Mouse (Mus musculus) heart, adult 8-10 months (tissue): ENCODE measurements around the gene Crygn. TPM values are rescaled to one million over a fixed set of nuclear protein-coding genes. Genes with fewer than 3 reads are reported as not detected.
"Not testable (repeated sequence)": the region's sequence is repeated elsewhere in the genome, so short reads cannot be mapped to it uniquely, and the experiment has no call there.

Experiments
- DNase-seq: peaks from one replicate; pipeline ENCODE4 v3.0.0; 2022; ENCODE audit warnings: low spot score
- total RNA-seq, 4 experiments: library from RNA; stranded (reverse); gene quantifications; 2 replicates each; pipeline ENCODE4 v1.2.4; 2022

Gene Crygn
- total RNA-seq: not detected

DNA sequence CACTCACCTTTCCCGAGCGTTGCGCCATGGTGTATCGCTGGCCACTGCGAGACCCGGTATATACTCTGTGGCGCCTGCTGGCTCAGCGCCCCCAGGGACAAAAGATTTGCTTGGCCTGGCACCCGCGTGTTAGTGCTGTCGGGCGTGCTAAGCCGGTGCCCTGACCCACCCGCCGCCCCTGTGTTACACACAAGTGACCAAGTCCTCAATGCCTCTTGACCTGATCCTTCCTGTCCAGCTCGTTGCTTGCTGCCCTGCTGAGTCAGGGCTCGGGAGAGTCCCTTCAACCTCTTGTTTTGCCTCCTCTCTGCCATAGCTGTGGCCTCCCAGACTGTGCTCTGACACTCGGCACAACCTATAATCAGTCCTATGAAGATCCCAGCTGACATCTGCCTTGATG lies at the start of gene Crygn:
Crygn (minus strand) TSS at position 193 of the 400 bp plus-strand sequence.
- DNase-seq: no peak

DNA sequence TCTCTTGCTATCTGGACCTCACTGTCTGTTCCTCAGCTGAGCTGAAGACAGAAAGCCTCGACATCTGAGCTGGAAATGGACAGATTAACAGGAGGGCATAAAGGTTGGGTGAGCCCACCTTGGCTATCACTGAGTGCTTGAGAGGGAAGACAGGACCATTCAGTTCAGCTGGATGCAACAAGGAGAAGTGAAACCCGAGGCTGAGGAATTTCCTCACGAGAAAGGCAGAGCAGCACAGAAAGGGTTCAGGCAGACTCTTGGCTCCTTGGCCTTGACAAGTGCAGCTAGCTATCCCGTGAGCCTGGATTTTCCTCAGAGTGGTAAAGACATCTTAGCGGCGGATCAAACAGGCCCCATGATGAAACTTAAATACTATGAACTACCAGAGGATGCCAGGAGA lies 47.4 kb upstream of the Crygn start:
- no peak for DNase-seq

DNA sequence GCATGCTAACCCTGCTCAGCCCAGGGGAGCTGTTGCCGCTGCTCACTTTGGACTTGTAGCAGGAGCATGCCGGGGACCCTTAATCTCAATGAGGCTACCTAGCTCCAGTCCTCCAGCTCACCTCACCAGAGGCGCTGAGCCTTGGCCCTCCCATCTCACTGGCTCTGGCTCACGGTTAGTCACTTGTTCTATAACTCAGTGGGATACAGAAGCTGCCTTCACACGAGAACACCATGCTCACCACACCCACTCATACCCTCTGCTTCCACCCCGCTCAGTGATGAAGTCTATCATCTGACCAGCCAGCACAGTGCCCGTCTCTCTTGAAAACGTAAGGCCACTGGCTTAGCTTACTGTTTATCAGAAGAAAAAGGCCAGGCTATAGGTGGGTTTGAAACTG lies 46.9 kb upstream of the Crygn start:
- DNase-seq: no peak

DNA sequence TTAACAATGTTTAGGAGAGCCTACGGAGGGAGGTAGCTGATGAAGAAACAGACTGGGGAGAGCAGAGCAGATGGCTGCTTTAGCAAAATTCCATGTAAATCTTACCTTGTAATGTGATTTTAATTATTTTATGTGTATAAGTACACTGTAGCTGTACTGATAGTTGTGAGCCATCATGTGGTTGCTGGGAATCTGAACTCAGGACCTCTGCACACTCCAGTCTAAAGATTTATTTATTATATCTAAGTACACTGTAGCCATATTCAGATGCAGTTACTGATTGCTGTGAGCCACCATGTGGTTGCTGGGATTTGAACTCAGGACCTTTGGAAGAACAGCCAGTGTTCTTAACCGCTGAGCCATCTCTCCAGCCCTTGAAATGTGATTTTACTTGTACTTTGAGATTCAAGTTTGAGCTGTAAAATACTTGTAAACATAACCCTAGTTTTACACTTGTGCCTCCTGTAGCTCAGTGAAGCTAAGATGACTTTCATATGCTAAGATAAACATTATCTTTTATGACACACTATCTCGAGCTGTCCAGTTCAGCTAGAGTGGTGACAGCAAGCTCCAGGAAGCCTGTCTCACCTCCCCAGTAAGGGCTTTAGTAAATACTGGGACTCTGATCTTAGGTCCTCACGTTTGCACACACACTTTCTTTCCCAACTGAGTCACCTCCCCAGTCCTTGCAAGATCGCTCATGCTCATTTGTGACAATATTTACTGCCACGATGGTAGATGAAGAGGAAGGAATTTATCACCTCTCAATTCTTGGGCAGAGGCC lies 44.2 kb upstream of the Crygn start:
- DNase-seq: no peak

DNA sequence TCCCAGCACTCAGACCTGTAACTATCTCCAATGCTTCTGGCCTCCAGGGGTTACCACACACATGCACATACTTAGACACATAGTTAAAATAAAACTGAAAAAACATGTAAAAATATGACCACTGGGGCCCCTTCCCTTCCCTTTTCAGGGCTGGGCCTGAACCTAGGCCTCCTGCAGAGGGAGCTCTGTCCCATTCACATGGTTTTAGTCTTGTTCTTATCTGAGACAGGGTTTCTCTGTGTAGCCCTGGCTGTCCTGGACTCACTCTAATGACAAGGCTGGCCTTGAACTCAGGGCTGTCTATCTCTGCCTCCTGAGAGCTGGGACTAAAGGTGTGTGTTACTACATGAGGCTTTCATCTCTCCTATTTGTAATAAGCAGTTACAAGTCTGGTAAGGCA lies 42.6 kb upstream of the Crygn start:
- no peak for DNase-seq

DNA sequence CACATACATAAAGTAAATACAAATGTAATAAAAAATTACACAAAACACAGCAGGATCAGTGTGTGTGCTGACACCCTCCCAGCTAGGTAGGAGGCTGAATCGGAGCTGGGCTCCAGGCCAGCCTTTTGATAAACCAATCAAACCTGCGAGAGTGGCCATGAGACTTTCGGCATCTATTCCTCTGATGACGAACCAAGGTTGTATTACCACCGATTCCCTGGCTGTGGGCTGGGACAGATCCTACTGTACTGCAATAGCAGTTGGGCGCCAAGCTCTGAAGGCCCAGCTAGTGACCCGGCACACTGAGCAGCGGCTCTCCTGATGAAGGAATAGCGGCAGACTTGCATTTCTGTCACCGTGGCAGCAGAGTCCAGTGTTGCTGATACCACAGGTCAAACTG lies 40.8 kb upstream of the Crygn start:
- DNase-seq: no peak

DNA sequence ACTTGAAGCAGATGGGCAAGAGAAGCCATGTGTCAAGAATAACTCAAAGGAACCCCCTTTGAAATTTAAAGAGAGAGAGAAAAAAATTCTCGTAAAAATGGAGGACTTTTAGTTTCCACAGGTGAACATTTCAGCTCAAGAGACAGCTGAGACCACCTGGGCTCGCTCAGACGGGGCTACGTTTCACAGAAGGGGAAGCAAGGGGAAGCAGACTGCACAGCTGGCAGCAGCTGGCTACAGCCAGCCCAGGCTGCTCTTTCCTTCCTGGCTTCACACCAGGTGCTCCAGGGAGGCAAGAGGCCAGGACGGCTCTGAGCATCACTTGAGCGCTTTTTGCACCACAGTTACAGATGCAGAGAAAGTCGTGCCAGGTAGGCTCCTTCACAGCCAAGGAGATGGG lies 40.0 kb upstream of the Crygn start:
- DNase-seq: no peak

DNA sequence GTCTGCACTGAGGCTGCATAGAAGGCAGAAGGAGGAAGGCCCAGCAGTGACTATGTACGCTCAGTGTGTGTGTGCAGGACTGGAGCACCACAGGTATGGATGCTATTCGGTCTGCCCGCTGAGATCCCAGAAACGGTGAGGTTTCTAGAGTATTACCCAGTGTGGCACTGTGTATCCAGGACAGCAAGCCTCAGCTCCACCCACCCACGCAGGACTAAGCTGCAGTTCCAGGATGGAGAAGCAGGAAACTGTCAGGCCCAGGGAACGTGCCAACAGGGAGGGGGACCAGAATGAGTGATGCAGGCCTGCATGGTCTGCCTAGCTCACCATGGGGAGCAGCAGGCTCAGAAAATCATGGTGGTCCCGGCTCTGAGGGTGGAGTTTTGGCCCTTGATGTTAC lies 35.2 kb upstream of the Crygn start:
- no peak for DNase-seq

DNA sequence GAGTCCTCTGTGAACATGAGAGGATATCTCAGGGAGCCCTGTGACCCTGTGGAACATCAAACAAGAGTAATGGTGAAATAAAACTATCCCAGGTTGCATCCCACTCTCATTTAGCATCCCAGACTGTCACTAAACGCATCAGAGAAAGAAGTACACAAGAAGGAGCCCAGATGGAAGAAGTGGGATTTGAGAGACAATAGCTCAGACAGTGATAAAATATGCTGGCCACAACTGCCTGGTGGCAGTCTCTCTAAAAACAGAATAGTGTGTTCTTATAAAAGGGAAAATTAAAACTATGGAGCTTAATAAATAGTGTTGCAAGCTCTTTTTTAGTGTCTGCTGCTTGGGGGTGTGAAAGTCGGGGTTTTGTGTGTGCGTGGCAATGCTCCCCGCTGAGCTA lies 25.1 kb upstream of the Crygn start:
- no peak for DNase-seq

DNA sequence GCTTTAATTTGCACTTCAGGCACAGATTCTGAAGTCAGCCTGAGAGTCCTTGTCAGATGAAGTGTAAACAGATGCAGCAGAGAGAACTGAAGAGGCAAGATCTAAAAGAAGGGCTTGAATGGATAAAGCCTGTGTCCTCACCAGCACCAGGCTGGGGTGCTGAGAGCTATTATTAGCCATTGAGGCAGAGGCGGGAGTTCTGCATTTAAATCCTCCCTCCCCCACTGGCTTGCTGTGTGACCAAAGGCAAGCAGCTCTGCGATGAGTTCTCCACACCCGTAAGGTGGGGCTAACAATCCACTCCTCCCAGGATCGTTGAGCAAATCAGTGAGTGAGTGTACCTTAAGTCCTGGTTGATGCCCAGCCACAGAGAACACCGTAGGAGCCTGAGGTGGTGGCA lies 23.2 kb upstream of the Crygn start:
- no peak for DNase-seq

DNA sequence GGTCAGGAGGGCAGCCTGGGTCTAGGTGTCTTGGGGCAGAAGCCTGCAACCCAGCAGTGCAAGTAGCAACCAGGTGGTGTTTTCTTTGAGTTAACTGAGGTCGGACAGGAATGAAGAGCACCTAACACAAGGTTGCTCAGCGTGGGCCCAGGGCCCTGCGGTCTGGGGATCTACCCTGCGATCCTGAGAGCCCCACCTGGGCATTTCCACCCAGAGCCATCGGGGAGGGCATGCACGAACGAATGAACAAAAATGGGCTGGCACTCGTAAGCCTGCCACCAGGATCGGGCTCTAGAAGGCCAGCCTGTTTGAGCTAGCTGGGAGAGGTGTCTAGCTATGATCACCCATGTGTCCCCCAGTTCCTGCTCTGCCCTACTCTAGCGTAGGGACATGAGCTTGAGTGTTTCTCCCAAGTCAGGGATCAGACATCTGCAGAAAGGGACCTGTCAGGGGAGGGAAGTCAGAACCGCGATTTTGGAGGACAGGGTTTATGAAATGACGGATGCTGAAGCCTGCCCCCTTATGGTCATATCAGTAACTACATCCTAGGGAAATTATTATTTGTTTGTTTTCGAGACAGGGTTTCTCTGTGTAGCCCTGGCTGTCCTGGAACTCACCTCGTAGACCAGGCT lies 22.2 kb upstream of the Crygn start:
- peak; percentile 49 for DNase-seq

DNA sequence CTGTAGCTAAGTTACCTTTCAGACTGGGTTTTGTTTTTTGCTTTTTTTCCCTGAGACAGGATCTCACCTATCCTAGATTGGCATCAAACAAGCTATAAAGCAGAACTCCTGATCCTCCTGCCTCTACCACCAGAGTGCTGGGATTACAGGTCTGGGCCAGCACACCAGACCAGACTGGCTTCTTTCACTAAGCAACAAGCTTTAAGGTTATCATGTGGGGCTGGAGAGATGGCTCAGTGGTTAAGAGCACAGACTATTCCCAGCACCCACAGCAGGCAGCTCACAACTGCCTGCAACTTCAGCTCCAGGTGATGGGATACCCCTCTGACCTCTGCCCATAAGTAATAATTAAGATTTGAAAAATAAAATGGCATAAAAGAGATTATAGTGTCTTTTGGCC lies 21.5 kb upstream of the Crygn start:
- DNase-seq: no peak

DNA sequence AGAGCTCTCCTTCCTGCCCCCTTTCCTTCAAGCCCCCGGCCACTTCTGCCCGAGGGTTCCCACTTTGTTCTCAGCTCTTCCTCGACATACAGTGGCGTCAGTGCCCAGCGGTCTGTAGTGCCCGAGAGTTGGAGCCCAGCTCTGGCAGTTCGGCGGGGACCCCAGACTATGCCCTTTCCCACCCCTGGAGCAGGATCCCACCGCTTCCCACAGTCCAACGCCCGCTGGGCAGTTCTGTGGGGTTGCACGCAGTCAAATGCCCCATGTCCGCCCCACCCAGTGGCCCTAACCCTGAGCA lies 21.0 kb upstream of the Crygn start:
- no peak for DNase-seq

DNA sequence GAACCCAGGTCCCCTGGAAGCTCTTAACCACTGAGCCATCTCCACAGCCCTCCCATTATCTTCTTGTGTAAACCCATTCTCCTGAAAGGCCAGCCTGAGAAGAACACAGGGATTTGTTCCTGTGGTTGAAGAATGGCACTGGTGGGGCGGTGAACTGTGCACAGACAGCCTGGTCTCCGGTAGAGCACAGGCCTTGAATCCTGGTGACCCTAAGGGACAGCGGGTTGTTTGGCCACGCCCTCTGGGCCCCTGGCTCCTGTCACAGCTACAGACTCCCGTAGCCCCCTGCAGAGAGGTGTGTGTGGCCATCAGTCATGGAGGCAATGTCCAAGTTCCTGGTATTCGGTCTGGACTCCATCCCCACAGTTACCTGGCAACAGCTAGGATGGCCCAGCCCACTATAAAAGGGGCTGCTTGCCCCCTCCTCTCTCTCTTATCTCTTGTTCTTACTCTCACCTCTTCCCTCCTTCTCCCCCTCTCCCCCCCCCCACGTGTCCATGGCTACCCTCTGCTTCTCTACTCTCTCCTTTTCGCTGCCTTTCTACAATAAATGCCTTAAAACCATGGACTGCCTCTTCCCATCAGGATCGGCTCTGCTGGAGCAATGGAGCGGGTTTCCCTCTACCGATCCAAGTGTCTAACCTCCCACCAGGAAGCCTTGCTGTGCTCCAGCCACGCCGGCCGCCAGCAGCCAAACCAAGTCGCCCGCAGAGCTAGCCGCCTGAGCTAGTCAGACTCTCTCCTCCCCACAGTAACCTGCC lies 20.5 kb upstream of the Crygn start:
- no peak for DNase-seq

DNA sequence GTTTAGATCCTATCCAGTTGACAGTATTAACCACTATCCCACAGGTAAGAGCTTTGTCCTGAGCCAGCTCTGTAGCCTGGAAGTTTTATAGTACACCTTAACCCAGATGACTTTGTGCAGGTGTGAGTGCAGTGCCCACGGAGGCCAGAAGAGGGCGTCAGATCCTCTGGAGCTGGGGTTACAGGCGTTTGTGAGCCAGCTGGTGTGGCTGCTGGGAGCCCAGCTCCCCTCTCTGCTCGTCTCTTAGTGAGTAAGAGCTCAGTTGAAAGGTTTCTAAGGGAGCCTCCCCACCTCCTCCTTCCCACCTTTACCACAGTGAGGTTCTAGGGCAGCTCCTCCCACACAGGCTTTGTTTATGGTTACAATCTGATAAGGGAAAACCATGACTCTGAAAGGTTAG lies 18.9 kb upstream of the Crygn start:
- DNase-seq: no peak

DNA sequence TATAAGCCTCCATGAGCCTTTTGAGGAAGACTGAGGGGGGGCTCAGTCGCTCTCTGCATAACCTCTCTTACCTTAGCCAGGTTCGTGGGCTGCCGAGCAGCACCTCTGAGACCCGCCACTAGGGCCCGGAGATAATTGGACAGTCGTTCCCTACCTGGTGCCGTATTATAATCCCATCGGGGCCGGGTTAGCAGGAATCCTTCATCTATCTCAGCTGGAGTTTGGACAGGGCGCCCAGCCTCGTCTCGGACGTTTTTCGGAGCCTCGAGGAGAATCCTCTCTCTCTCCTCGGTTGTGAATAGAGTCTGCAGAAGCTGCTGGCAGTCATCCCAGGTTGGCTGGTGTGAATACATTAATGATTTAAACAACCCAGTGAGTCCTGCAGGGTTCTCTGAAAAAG lies 16.7 kb upstream of the Crygn start:
- DNase-seq: not testable (repeated sequence)

DNA sequence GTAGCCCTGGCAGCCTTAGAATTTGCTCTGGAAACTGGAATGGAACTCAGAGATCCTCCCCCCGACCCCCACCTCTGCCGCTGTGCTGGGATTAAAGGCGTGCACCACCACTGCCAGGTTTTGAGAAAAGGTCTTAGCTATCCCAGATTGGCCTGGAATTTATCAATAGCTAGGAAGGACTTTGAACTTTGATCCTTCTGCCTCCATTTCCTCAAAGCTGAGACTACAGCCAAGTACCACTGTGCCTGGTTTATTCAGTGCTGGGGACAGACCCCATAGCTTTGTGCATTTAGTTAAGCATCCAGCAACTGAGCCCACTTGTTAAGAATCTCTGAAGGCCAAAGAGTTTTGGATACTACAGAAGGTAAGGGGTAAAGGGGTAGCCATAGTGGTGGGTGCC lies 877 bp downstream of the Crygn start:
- no peak for DNase-seq

DNA sequence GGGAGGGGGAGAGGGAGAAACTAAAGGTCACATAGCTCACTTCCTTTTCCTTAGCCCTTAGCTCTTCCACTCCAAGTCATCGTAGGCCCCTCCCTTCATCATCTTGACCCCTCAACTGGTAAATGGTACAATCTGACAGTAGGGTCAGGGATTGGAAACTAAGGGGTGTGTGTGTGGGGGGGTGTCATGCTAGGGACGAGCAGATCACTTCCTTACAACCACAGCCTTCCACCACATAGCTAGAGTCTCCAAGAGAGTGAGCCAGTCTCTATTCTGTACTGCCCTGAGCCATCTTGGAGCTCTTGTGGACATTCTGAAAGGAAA lies 5.7 kb downstream of the Crygn start:
- no peak for DNase-seq

DNA sequence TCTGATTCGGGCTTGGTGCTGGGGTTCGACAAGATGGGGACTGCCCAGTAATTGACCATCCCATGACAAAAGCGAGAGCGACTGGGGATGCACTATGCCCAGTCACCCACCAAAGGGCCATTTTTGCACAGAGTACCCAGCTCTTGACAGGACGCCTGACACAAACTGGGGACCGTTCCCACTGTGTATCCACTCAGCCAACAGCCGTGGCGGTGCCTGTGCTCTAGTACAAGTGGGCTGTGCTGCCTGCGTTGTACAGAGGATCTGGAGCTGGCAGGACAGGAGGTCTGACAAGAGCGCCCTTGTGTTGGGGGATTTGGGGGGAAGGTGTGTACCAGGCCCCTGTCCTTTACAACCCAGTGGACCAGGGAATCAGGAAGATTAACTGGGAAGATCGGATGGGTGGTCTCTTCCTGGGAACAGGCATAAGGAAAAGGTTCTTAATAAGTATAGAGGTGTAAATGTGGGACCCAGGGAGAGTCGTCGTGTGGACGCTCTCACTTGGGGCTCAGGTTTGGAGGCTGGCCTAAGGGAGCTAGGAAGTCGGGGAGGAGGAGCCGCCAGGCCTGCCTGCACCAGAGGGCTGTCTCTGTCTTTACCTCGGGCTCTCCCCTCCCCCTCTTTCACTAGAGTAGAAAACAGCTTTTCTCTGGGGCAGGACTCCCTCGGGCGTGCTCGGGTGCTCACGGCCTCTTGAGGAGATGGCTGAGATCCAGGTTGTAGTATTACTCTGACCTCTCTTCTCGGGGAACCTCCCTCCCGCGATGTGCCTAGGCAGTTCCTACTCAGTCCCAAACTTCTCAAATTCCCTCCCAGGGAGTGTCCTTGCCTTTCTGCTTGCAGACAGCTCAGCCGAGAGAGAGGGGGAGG lies 6.3 kb downstream of the Crygn start:
- DNase-seq: peak; percentile 35

DNA sequence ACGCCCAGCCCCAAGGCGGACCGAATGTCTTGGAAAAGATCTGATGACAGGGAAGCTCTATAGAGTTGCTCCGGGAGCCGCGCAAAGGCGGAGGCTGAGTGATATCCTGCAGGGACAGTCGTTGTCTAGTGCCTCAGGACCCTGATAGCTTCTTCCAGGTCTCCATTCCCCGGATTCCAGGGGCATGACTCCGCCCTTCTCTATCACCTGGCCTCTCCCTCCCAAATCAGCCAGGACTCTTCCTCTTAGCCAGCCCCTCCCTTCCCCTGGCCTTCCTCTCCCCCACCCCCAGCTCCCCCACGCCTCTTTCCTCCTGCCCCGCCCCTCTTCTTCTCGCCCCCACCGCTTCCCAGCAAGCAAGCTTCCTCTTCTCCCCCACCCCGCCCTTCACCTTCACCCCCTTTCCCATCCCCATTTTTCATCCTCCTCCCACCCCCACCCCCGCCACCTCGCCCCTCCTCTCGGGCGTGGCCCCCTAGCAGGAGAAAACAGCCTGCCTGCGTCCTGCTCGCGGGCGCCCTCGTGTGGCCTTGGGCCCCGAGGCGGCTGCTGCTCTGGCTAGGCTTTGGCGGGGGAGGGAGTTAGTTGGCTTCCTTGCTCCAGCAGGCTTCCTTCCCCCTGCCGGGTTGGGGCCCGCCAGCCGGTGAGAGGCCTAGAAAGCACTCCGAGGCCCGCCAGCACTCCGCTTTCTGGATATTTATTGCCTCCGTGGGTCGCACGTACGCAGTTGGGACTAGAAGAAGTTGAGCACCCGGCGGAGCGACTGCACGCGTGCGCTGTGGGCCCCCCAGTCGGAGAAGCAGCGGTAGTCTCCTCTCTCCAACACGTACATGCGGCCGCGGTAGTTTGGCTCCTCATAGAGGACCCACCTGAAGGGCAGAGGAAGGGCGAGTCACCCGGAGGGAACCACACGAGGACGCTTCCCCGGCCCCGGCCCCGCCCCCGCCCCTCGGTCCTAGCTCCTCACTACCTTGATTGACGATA lies 7.2 kb downstream of the Crygn start:
- DNase-seq: peak; percentile 84

DNA sequence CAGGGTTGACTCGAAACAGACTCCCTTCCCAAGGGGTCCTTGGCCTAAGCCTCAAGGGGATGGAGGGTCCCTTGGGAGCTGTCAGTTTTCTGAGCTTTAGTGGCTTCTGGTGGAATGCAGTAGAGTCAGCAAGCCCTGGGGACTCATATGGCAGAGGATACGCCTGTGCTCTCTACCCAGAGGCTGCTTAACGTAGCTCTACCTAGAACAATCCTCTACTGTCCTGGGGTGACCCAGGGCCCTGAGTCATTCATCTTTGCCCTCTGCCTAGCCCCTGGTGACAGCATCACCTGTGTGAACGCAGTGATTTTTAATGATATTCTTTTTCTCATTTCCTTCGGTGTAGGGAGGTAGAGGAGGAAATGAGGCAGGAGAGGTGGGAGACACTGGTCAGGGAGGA lies 8.1 kb downstream of the Crygn start:
- no peak for DNase-seq
